Mouse (Mus musculus) ES-Bruce4 (cell line): ENCODE measurements around the gene 4921511M17Rik.
"Not testable (repeated sequence)": the region's sequence is repeated elsewhere in the genome, so short reads cannot be mapped to it uniquely, and the experiment has no call there.

Experiments used
- CTCF ChIP-seq: IDR thresholded peaks from one replicate; pipeline ENCODE4 v1.8.1; 2011; ENCODE audit warnings: low read depth, low read length
- POLR2A ChIP-seq: IDR thresholded peaks from one replicate; pipeline ENCODE4 v1.8.1; 2011; ENCODE audit warnings: low read length; ENCODE audit not compliant: insufficient read depth

DNA sequence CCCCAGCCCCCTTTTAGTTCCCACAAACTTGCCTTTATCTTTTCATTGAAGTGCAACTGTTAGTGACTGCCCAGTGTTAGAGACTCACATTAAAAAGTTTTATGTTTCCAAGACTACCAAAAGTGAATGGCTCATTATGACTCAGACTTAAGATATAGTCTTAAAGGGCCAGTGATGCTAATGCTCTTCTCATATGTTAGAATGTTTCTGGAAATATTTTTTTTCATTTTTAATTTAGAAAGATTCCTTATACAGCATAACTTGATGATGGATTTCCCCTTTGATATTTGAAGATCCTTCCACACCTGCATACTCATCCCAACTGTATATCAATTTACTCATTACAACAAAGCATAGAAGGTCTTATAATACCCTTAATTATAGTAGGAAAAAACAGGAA is 21.1 kb downstream of the 4921511M17Rik start, which contains the start of gene Samt1:
- not testable (repeated sequence) for TF ChIP-seq CTCF, POLR2A
